Mouse (Mus musculus) olfactory bulb, adult 2 months (tissue): Measurements from ENCODE around the gene Tmem132a.

Source experiments
- CTCF ChIP-seq: fragments of 200-500 bp; IDR thresholded peaks from 2 replicates; pipeline ENCODE4 v1.5.1; 2012; ENCODE audit warnings: low read depth, mild to moderate bottlenecking, low read length, moderate library complexity; ENCODE audit not compliant: insufficient read depth
- POLR2A ChIP-seq: fragments of 200-500 bp; IDR thresholded peaks from 2 replicates; pipeline ENCODE4 v1.6.1; 2012; ENCODE audit warnings: mild to moderate bottlenecking, low read depth, low read length, moderate library complexity; ENCODE audit not compliant: insufficient read depth

GRCm38 (mm10) chr19:10895016-10895528 lies 25.3 kb upstream of the Tmem132a start, which contains the start of gene Prpf19:
- TF ChIP-seq CTCF: no peak
- peak; percentile 66; the same call in 1 of the 2 replicates for TF ChIP-seq POLR2A
